Mouse (Mus musculus) ovary, adult 10 weeks (tissue): ENCODE results near the gene Wdr4. TPM values are rescaled to one million over a fixed set of nuclear protein-coding genes. Genes with fewer than 3 reads are reported as not detected.

Source experiments
- polyA plus RNA-seq: library from polyadenylated mRNA; stranded (reverse); fragments of 350-450 nt; fragmentation: Illumina TruSeq; extraction: RNeasy Lipid Tissue Mini Kit (QIAGEN cat#74804); gene quantifications from one replicate; pipeline ENCODE4 v1.2.3, GENCODE M21; 2014

Wdr4 gene
- polyA plus RNA-seq = 4.8 TPM

GRCm38 (mm10) chr17:31519946-31520838 is at the start of gene Wdr4, which contains the start of gene Ndufv3:
TSS of gene Wdr4 (minus strand) at chr17:31519980.
TSS of gene Ndufv3 (plus strand) at chr17:31520115.

GRCm38 (mm10) chr17:31564015-31564857 is 44.5 kb upstream of the Wdr4 start, which contains the start of gene Pknox1:
TSS of gene Pknox1 (plus strand) at chr17:31564734.

Other genes starting within 250 kb of the Wdr4 start
- 5.9 TPM for gene Rsph1, start 242.6 kb downstream of the Wdr4 start, polyA plus RNA-seq
- gene Slc37a1, start 233.2 kb downstream of the Wdr4 start, polyA plus RNA-seq = not detected
- gene Pde9a, start 133.8 kb downstream of the Wdr4 start, polyA plus RNA-seq = 0.83 TPM
- gene Ndufv3, start 135 bp upstream of the Wdr4 start, polyA plus RNA-seq = 11.2 TPM
- gene Pknox1, start 44.8 kb upstream of the Wdr4 start, polyA plus RNA-seq = 8.7 TPM
- gene Cbs, start 117.3 kb upstream of the Wdr4 start, polyA plus RNA-seq = 18.9 TPM
- gene U2af1, start 138.9 kb upstream of the Wdr4 start, polyA plus RNA-seq = 126 TPM
- not detected for gene Cryaa, start 157.8 kb upstream of the Wdr4 start, polyA plus RNA-seq